Mouse (Mus musculus): ENCODE data around the gene Acsl1.

The Acsl1 gene

DNA sequence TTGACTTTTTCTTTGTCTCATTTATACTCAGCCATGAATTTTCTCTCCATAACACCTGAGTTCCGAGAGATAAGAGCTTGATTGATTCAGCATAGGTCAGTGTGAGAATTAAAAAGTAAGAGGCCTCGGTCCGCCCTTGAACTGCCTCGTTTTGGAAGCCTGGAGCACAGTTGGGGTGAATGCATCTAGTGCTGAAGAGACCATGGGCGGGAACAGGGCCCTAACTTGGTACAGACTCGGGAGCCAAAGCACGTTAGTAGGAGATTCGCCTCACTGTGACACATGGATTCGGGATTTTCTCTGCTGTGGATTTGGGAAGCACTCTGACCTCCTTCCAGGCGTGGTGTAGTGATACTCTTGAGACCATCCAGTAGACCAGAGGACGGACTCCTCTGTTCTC, 4.6 kb downstream of the Acsl1 start:
- DNase-seq (ENCODE audit: extremely low spot score, low spot score), result no peak

DNA sequence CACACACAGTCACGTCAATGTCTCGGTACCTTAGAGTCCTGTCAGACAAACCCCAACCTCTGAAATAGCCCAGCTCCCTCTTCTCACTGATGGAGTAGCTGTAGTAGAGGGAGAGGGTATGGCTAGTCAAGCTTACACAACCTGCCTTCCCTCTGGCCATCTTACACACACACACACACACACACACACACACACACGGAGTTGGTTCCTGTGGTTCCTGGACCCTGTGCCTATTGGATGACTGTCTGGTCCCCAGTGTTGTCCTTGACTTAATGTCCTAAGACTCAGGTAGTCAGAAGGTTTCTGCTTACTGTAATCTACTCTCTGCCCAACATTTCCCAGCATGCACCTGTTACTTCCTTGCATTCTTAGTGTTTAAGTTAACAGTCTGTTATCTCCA, 5.1 kb downstream of the Acsl1 start:
- DNase-seq (ENCODE audit: extremely low spot score, low spot score), result no peak

DNA sequence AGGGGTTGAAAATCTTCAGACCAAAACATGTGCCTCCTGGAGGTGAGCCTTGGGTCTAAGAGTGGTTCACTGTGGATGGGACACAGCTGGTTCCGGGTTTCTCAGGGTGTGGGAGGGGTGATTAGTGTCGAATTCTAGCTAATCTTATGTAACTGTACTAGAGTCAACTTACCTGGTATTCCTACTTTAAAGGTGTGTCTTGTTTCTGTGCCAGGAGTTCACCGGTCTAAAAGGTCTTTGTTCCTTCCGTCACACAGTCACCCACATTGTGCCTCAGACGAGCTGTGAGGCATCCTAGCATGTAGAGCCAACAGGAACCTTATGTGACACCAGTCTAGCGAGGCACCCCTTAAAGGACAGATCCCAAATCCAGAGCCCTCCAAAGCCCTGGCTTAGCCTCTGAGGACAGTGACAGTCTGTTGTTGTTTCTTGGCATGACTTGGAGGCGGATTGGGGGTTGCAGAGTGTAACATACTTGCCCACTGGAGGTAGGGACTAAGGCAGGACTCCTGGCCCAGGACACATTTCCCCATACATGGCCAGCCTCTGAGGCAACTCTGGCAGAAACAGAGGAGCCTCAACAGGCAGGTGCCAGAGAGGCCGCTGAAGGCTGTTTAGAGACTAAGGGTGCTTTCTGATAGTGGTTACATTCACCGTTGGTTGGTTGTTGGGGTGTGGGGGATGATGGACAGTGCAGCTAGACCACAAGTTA, 7.1 kb downstream of the Acsl1 start:
- DNase-seq (ENCODE audit: extremely low spot score, low spot score), result no peak

DNA sequence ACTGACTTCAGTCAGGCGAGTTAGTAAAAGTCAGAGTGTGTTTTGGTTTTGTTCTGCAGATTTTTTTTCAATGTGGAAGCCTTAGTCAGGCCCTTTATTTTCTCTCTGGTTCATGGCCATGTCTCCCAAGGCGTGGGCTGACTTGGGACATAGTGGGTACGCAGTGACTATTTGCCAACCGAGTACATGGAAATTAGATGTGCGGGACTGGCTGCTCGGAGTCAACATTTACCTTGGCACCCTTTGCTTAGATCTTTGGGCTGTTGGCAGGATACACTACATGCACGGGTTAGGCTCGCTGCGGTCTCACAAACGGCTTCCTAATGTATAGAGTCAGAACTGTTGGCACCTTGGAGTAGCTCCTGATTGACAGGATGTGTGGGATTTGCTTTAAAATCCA, 7.9 kb downstream of the Acsl1 start:
- DNase-seq (ENCODE audit: extremely low spot score, low spot score), result no peak

DNA sequence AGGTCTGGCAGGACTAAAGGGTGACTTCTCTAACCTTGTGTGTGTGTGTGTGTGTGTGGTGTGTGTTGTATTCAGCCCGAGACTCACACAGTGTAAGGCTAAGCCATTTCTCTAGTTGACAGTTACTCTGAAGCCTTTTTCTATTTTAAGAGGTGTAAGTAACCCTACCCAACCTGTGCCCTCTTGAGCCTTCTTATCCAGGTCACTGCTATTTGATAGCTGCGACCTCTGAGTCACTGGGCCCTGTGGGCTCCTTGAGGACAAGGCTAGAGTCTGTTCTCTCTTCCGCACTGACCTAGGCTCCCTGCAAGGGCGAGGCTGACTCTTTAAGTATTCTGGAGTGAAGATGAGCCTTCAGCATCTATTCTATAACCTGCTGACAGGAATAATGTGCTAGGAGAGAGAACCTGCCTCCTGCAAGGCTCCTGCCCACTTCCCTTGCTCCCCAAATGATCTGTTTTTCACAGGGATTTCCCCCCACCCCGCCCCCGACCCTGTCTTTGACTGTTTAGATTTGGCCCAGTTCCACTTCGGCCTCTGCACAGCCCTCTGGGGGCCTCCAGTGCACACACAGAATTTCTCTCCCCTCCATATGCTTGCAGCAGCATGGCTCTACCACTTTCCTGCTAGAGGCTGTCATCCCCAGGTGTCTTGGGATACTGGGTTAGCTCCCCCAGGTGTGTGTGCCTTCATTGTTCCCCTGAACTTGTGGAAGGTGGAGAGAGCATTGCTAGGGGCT, 9.1 kb downstream of the Acsl1 start:
- no peak for DNase-seq (ENCODE audit: extremely low spot score, low spot score)

DNA sequence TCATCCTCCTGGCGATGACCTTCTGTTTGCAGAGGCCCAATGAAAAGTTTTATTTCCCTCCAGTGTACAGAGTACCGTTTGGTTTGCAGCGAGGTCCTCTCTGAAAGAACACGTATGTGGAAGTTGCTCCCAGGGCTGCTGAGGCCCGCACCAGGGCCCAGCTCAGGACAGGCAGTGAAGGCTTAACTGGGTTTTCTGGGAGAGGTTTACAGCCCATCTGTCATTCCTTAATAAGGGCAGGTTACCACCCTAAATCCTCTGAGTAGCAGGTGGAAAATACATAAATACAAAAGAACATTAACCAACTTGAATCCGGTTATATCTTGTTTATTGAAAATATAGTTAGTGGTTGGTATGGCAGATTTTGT, 9.7 kb downstream of the Acsl1 start:
- DNase-seq (ENCODE audit: extremely low spot score, low spot score), result no peak

DNA sequence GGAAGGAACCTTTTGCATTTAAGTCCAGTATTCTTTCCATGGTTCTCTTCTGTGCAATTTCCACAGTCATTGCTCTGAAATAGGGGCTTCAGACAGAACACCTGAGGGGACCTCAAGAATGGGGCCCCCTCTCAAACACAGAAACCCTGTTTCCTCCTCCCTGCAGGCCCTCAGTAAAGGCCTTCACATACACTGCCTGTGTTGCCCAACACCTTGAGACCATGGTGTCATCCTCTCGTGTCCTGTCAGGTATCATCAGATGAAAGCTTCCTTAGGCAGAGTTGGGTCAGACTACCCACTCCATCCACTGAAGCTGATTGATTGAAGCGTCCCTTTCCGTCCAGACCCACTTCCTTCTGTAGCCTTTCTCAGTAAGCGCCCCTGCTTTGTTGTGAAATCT, 11.9 kb downstream of the Acsl1 start:
- no peak for DNase-seq (ENCODE audit: extremely low spot score, low spot score)

DNA sequence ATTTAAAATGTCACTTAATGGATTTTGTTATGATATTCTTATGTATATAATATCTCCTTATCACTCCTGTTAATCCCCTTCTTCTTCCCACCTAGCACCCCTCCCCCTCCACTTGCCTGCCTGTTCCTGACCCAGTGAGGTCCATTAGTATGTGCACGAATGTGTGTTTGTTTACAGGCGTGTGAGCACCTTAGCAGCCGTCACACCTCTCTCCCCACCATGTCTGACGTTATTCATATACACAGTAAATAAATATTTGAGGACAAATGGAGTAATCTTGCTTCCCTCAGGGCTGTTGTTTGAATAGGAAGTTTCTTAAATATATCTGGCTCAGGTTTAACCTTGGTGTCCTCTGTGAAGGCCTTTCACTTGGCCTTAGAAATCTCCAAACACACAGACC, 12.4 kb downstream of the Acsl1 start:
- no peak for DNase-seq (ENCODE audit: extremely low spot score, low spot score)

DNA sequence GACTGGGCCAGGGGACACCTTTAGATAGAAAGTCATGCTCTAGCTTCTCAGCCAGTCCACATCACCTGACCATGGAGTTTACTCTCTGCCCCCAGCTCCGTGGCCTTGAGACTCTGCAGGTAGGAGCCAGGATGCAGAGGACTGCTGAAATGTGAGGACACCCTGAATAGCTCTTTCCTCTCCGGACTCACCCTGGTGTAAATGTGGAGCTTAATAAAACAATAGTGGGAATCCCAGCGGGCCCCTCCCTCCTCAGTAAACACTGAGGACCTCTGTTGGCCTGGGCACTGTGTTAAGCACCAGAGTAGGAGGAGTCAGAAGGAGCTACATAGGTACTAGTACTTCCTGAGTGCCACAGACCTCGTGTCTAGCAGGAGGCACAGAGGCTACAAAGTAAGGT, 13.2 kb downstream of the Acsl1 start:
- no peak for DNase-seq (ENCODE audit: extremely low spot score, low spot score)

DNA sequence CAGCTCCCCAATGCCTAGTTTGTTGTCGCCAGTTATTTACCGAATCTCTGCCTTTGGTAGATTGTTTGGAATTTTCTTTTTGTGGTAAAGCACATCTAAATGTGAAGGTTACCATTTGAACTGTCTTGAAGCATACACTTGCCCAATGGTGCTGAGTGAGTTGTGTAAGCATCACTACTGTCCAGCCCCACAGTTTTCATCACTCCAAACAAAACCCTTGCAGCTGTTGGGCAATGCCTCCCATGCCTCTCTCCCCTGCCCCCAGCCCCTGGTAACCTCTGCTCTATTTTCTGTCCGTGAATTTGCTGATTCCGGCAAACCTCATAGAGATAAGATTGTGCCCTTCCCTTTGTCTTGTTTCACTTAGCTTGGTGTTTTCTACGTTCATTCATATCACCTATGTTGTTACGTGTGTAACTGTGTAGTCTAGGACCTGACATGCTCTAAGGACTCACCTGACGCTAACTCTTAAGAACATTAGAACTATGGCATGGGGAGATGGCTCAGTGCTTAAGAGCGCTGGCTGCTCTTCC, 14.2 kb downstream of the Acsl1 start:
- no peak for DNase-seq (ENCODE audit: extremely low spot score, low spot score)

DNA sequence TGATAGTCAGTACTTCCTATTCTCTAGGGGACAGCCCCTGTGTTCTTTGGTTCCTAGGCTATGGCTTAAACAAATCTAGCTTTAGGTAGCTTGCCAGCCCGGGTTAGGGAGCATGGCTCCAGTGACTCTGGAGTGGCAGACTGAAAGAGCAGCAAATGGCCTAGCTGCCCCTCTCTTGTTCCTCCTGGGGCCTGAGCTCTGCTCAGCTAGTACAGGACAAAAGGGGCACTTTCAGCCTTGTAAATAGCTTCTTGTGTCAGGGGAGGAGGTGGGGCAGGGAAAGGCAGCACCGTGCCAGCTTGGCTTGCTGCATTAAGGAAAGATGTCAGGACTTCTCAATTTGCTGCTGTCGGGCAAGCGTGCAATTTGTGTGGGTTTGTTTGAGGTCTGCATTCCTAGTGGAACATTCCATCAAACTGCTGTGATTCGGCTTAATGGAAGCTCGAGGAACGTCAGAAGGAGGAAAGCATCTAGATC, 17.3 kb downstream of the Acsl1 start:
- no peak for DNase-seq (ENCODE audit: extremely low spot score, low spot score)

DNA sequence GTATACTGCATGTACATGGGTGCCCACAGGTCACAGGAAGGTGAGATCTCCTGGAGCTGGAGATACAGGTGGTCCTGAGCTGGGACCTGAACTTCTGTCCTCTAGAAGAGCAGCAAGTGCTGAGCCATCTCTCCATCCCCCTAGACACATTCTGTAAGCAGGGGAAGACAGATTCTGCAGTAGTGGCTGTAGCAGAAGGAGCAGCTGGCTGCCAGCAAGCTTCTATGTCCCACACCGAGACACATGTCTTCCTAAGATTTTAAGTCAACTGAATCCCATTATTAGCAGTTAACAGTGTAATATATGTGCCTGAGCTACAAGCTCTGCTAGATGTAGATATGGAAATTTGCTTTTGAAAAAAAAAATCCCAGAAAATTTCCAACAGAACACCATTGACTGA, 18.4 kb downstream of the Acsl1 start:
- DNase-seq (ENCODE audit: extremely low spot score, low spot score), result no peak

DNA sequence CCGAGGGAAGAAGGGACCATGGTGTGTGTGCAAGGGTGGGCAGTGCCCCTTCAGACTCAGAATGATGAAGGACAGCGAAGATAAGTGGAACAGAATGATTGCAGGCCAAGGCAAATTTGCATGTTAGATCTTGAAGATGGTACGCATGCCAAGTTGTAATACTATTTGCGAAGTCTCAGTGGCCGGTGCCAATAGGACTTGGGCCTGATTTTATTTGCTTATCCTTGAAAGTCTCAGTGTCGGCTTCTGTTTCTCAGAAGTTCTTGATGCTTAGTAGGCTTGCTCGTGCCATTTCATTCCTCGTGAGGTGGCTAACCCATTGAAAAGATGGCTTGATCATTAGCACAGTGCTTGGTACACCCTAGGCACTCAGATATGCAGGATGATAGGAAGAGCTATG, 19.4 kb downstream of the Acsl1 start:
- DNase-seq (ENCODE audit: extremely low spot score, low spot score), result no peak

DNA sequence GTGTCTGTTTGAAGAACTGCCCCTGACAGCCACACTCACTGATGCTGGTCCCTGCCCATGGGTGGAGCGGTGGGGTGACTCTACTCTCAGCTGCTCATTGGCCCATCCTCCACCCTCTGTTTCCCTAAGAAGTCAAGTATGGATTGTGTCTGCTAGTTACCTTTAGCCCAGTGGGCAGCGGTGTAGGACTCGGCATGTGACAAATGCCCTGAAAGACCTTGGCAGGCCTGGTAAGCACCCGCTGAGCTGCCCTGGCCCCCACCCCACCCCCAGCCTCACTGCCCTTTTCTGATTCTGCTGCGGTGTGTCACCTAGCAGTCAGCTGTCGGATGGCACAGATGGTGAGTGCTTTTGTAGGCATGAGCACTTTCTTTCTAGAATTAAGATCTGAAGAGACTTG, 20.0 kb downstream of the Acsl1 start:
- no peak for DNase-seq (ENCODE audit: extremely low spot score, low spot score)

DNA sequence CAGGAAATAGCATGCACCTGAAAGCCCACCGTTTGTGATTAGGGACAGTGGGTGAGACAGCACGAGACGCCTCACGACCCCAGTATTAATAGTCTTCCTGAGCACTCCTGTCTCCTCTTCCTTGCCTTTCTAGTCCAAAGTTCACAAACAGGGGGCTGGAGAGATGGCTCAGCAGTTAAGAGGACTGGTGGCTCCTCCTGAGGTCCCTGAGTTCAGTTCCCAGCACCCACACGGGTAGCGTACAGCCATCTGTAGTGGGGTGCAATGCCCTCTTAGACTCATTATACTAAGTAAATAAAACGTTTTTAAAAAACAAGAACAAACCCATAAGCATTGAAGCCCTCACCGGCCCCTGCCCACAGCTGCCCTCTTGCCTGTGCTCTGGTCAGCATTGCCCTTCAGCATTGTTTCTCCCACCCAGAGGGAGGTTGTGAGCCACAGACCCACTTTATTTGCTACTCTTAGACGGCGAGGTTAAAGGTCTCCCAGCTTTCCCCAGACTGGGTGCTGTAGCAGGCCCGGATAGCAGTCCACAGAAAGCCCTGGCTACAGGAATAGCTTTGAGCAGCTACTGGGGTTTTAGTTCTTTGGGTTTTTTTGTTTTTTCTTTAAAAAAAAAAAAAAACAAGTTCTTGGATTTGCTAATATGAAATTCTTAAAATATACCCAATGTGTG, 22.8 kb downstream of the Acsl1 start:
- no peak for DNase-seq (ENCODE audit: extremely low spot score, low spot score)

DNA sequence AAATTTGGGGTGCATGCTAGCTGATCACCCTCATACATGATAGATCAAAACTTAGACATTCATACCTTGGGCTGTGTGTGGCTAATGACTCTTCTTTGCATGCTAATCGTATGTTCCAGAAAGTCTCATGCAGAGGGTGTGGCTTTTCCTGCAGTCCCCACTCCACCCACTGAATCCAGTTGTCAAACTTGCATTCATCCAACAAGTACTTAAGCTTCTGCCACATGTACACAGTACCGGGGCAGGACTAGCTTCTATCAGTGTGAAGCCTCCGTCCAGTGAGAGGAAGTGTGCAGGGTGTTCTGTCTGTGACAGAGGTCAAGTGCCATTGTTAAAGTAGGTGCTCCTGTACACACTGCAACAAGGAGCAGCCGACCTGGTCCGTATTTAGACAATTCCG, 26.0 kb downstream of the Acsl1 start:
- no peak for DNase-seq (ENCODE audit: extremely low spot score, low spot score)

DNA sequence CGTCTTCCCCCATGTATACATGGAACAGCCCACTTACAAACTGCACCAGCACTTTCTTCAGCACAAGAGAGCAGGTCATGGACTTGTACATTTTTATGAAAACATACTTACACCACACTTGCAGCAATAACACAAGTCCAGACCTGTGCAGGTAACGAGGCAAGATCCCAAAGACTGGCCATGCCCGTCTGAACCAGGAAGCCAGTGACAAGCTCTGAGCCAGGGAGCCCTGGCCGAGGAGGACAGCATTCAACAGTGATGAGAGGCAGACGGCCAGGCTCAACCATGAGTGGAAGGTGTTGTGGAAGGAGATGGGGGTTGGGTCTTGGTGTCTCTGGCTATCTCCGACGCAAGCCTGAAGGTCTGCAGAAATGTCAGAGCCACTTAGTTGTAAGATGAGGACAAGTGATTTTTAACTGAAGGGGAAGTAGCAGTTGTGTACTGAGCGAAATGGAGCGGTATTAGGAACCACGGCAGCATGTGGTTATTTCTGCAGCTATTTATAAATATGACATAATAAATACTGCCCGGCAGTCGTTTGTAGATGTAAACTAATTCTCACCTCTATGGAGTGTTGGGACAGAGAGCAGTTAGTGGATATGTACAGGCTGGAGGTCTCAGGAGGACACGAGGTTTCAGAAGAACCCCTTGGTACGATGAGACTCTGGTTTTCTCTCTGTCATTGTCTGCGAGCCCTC, 26.6 kb downstream of the Acsl1 start:
- no peak for DNase-seq (ENCODE audit: extremely low spot score, low spot score)

DNA sequence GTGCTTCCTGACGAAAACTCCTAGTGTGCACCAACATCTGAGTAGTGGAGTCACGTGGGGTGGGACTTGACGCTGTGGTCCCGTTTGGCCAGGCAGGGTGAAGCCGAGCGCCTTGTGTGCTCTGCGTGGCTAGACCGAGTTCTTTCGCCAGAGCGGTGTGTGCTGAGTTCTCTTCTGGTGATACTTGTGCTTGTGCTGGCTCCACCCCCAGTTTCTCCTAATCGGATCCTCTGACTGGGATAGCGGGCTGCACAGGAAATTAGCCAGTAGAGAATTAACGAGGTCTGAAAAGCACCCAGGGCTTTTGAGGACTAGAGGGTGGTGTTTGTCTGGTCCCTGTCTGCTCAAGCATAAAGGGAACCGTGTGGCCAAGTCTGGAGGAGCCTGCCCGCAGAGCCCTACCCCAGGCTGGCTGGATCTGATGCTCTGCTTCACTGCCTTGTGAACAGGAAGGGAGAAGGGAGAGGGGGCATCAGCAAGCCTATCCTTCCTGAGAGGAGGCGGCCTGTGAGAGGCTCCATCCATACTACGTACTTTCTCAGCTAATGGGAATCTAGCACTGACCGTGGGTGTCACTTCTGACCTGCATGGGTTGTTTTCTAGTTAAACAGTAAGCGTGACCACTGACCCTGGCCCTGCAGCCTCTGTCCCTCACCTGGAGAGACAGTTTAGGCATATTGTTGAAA, 28.7 kb downstream of the Acsl1 start:
- DNase-seq (ENCODE audit: extremely low spot score, low spot score), result no peak

DNA sequence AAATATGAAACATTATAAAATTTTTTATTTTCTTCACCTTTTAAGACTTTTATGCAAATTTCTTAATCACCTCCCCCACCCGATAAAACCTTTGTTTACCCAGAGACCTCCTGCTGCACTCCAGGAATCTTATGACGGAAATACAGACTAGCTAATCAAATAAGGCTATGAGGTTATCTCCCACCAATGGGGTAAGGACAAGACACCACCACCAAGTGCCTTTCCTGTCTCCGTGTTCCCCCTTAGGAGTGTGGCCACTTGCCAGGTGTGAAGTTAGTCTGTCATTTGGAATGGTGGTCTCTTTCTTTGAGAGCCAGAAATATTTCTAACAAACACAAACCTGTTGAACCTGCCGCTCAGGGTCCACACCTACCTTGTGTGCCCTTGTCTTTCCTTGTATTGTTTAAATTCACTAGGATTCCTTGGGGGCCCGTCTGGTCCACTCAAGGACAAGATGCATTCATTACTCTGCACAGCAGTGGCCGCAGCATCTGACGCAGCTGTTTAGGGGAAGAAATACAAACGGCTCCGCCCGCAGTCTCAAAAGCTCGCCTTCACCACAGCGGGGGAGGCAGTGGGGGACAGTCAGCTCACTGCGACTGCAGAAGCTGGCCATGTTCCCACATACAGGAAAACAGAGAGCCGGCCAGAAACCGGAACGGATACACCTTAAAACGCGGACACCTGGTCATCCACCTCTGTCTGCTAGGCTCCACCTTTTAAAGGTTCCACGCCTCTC, 31.7 kb downstream of the Acsl1 start:
- no peak for DNase-seq (ENCODE audit: extremely low spot score, low spot score)

DNA sequence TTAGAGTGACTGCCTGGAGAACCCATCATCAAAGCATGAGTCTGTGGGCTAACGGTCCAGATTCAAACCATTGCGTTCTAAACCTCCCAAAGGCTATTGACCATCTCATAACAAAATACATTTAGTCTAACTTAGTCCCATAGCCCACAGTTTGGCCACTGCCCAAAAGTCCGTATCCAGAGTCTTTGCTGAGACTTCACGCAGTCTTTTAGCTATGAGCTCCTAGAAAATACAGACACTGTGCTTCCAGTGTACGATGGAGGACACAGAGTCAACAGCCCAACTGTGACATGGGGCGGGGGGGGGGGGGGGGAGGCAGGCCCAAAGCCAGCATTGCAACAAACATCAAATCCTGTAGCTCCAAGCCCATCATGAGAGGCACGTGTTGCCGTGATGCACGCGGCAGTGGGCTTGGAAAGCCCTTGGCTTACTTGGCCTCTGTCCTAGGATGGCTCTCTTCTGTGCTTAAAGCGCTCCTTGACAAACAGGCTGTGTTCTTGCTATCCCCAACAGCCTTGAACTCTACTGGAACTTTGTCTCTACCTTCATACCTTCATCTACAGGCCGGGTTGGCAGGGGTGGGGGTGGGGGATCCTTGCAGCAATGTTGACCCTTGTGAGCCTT, 32.3 kb downstream of the Acsl1 start:
- DNase-seq (ENCODE audit: extremely low spot score, low spot score), result no peak

Measured in neural tube, embryonic 10.5 days (tissue).